Mouse (Mus musculus) frontal cortex, postnatal 36 days (tissue): Measurements from ENCODE around the gene Mvk.

ENCODE experiments used
- DNase-seq, 2 experiments: peaks; one replicate each; pipeline ENCODE4 v3.0.0; 2022; ENCODE audit warnings: low spot score in 2 of 2

The Mvk gene

DNA sequence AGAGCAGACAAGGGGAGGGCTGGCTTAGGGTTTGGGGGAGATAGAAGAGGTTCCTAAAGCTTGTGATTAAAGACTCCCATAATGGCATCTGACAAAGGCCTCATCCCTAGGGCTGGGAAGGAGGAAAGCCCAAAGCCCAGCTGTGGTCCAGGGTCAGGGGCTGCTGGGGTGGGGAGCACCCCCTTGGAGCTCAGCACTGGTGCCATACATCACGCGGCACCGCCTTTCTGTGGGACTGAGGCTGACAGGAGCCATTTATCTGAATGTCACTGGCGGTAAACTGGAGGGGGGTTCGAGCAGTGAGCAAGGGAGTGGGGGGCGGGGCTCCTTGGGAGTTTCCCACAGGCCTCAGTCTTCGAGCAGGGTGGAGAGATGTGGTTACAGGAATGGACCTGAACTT lies 65.4 kb downstream of the Mvk start:
- DNase-seq, result no peak
